Mouse (Mus musculus): ENCODE measurements at regions not wholly inside any gene's neighbourhood (a gene's known extent, or its start where the extent isn't known, plus 50 kb on each side); places are given as distances from the start of the nearest gene placed in this dataset.

DNA sequence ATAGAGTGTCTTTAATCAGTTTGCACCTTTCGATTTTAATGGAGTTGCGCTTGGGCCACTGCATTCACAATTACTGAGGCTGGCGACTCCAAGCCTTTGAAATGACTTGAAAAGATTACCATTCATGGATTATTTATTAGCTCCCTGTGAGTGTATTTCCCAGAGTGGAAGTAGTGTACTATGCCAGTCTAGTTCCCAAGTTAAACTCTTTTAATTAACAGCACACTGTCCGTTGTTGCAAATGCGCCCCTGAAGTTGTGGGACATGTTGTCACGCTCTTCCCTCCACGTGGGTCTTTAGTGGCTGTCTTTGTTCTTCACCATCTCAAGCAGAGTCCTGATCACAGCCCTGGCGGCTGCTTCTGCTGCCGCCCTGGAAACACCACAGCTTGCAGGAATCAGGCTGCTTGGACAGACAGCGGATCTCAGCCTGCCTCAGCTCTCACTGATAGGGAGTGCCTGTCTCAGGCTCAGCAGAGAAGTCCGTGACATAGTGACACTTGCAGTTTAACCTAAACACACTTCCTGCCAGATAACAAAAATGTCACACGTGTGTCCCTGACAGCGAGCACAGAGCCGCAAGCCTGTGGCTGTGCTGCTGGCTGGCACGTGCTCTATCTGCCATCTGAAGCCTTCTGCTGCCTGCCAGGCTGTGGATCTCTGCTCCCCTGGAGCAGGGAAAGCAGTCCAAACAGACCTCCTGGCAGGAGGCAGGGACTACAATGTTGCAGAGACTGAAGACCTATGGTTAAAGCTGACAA is 244.1 kb downstream of the Snx10 start:
- no peak for TF ChIP-seq NELFE (IDR thresholded peaks at IDR 0.05; ENCODE audit: low read depth, low read length)
- TF ChIP-seq ZMIZ1 (IDR thresholded peaks at IDR 0.05; ENCODE audit: low read depth, low read length): no peak
- TF ChIP-seq POLR2A (IDR thresholded peaks at IDR 0.05; ENCODE audit: low read depth, low read length): no peak
- TF ChIP-seq ZC3H11A (IDR thresholded peaks at IDR 0.05; ENCODE audit: low read depth, low read length): no peak
- TF ChIP-seq UBTF (IDR thresholded peaks at IDR 0.05; ENCODE audit: low read depth, low read length): no peak
- TF ChIP-seq GABPA (IDR thresholded peaks at IDR 0.05; ENCODE audit: insufficient replicate concordance, low read depth, low read length): no peak
